Mouse (Mus musculus) kidney, adult 2 months (tissue): Measurements from ENCODE around the gene Ptch1. TPM values are rescaled to one million over a fixed set of nuclear protein-coding genes. Genes with fewer than 3 reads are reported as not detected.
A peak's percentile ranks its signal among the peaks of the same experiment; 100 is the strongest.

Experiments
- DNase-seq: peaks from one replicate; pipeline ENCODE4 v3.0.0; 2021
- H3K27ac ChIP-seq: fragments of 200-500 bp; 2 replicates; pipeline ENCODE4 v1.5.1; 2012; ENCODE audit warnings: low read depth, low read length, control low read depth, inconsistent platforms; ENCODE audit not compliant: insufficient read depth
- H3K27me3 ChIP-seq: fragments of 200-500 bp; replicated peaks from 2 replicates; pipeline ENCODE4 v1.6.1; 2012; ENCODE audit warnings: mild to moderate bottlenecking, moderate library complexity, low read length, inconsistent platforms; ENCODE audit not compliant: control insufficient read depth, insufficient read depth
- H3K36me3 ChIP-seq: fragments of 200-500 bp; 2 replicates; pipeline ENCODE4 v1.6.1; 2012; ENCODE audit warnings: mild to moderate bottlenecking, moderate library complexity, low read length, inconsistent platforms; ENCODE audit not compliant: control insufficient read depth, insufficient read depth
- H3K4me1 ChIP-seq: fragments of 200-500 bp; 2 replicates; pipeline ENCODE4 v1.6.1; 2011; ENCODE audit warnings: low read length; ENCODE audit not compliant: control insufficient read depth, insufficient read depth
- H3K4me3 ChIP-seq: fragments of 200-500 bp; 2 replicates; pipeline ENCODE4 v1.5.1; 2011; ENCODE audit warnings: mild to moderate bottlenecking, low read depth, low read length, control low read depth; ENCODE audit not compliant: insufficient read depth
- CTCF ChIP-seq: fragments of 200-500 bp; conservative IDR thresholded peaks from 2 replicates; pipeline ENCODE4 v1.5.1; 2011; ENCODE audit warnings: low read depth, mild to moderate bottlenecking, control low read depth, low read length, moderate library complexity, mixed read lengths; ENCODE audit not compliant: insufficient read depth, insufficient read length
- POLR2A ChIP-seq: fragments of 200-500 bp; IDR thresholded peaks from one replicate; pipeline ENCODE4 v1.6.1; 2011; ENCODE audit warnings: low read depth, low read length, control low read depth
- WGBS: fragments of 180-500 bp; shearing (Covaris S2); methylation state at CpG from one replicate; pipeline ENCODE4 v1.1.7; 2018; 5-methylcytosine and 5-hydroxymethylcytosine counted together
- polyA plus RNA-seq: library from polyadenylated mRNA; depleted of rRNA; stranded (reverse); fragments of >200 nt; gene quantifications from 2 replicates; pipeline ENCODE4 v1.2.3, GENCODE M21; 2012

Gene Ptch1
- polyA plus RNA-seq, 1 experiment: 17.5 TPM

- Histone ChIP-seq H3K36me3 (no peaks in the 10 kb centered on the region), H3K27me3 (no peaks in the 10 kb centered on the region), H3K4me1 (peaks cover 5% of the 10 kb centered on the region; the same call in 1 of the 2 replicates), H3K27ac (peak overlapping the region; percentile 80), H3K4me3 (peak overlapping the region; percentile 66)
- TF ChIP-seq POLR2A (no peak), CTCF (no peak)
- DNase-seq: peak; percentile 60
- under 1% methylated on average over 51 of the region's 51 CpGs for WGBS
These were observed 9.4 kb downstream of the Ptch1 start for GRCm38 (mm10) chr13:63563781-63564625.

GRCm38 (mm10) chr13:63562972-63563780 is 10.2 kb downstream of the Ptch1 start:
- WGBS: under 1% methylated on average over 51 of the region's 51 CpGs
- Histone ChIP-seq H3K27me3 (no peaks in the 10 kb centered on the region), H3K4me1 (peaks cover 5% of the 10 kb centered on the region; the same call in 1 of the 2 replicates), H3K27ac (peak overlapping the region; percentile 80), H3K4me3 (peak overlapping the region; percentile 66), H3K36me3 (no peaks in the 10 kb centered on the region)
- DNase-seq: peak; percentile 78
- peak; percentile 55 for TF ChIP-seq POLR2A
- TF ChIP-seq CTCF: no peak

- WGBS: 2% methylated on average over 7 of the region's 7 CpGs
- no peaks in the 10 kb centered on the region for H3K27me3 ChIP-seq
- H3K4me3 ChIP-seq: peak overlapping the region; percentile 66; the same call in 1 of the 2 replicates
- peak overlapping the region; percentile 80; the same call in 1 of the 2 replicates for H3K27ac ChIP-seq
- H3K4me1 ChIP-seq: peaks cover 5% of the 10 kb centered on the region; the same call in 1 of the 2 replicates
- no peaks in the 10 kb centered on the region for H3K36me3 ChIP-seq
- TF ChIP-seq CTCF (no peak), POLR2A (no peak)
- DNase-seq: peak; percentile 77
These were observed 11.0 kb downstream of the Ptch1 start for GRCm38 (mm10) chr13:63562141-63562971.

GRCm38 (mm10) chr13:63558297-63558890 is 15.0 kb downstream of the Ptch1 start:
- WGBS: 64% methylated on average over 8 of the region's 8 CpGs
- H3K27me3 ChIP-seq: no peaks in the 10 kb centered on the region
- TF ChIP-seq CTCF (no peak), POLR2A (no peak)
- no peak for DNase-seq
- peaks cover 12% of the 10 kb centered on the region; the same call in 1 of the 2 replicates for H3K4me1 ChIP-seq
- no peak overlapping the region for H3K27ac ChIP-seq
- H3K36me3 ChIP-seq: no peaks in the 10 kb centered on the region
- H3K4me3 ChIP-seq: no peak overlapping the region

- DNase-seq: no peak
- Histone ChIP-seq H3K4me3 (no peak overlapping the region), H3K27me3 (no peaks in the 10 kb centered on the region), H3K4me1 (peaks cover 12% of the 10 kb centered on the region; the same call in 1 of the 2 replicates), H3K27ac (no peak overlapping the region), H3K36me3 (no peaks in the 10 kb centered on the region)
- TF ChIP-seq POLR2A (no peak), CTCF (no peak)
- 48% methylated on average over 1 of the region's 1 CpGs for WGBS
These were observed 17.0 kb downstream of the Ptch1 start for GRCm38 (mm10) chr13:63556431-63556830.

GRCm38 (mm10) chr13:63555885-63556284 is 17.5 kb downstream of the Ptch1 start:
- H3K4me1 ChIP-seq: peaks cover 12% of the 10 kb centered on the region; the same call in 1 of the 2 replicates
- WGBS: 56% methylated on average over 5 of the region's 5 CpGs
- TF ChIP-seq POLR2A: no peak
- TF ChIP-seq CTCF: no peak
- no peaks in the 10 kb centered on the region for H3K36me3 ChIP-seq
- no peak for DNase-seq
- H3K27ac ChIP-seq: no peak overlapping the region
- H3K27me3 ChIP-seq: no peaks in the 10 kb centered on the region
- no peak overlapping the region for H3K4me3 ChIP-seq
